Mouse (Mus musculus): Measurements from ENCODE around the gene Immp2l. TPM values are rescaled to one million over a fixed set of nuclear protein-coding genes. Genes with fewer than 3 reads are reported as not detected.
A peak's percentile ranks its signal among the peaks of the same experiment; 100 is the strongest.

The Immp2l gene
- polyA plus RNA-seq, 1 experiment from 2014 or later = 20.5 TPM

- Histone ChIP-seq H3K27ac (ENCODE audit: low read depth) (no peak overlapping the region), H3K36me3 (ENCODE audit: control insufficient read depth, insufficient read depth, low read length) (no peaks in the 10 kb centered on the region), H3K4me3 (ENCODE audit: low read depth, low read length) (no peak overlapping the region), H3K4me1 (replicated peaks; ENCODE audit: control insufficient read depth, insufficient read depth, low read length) (peaks cover 7% of the 10 kb centered on the region), H3K9ac (ENCODE audit: low read length) (no peak overlapping the region), H3K4me2 (ENCODE audit: low read length) (no peak overlapping the region), H3K9me3 (ENCODE audit: control insufficient read depth, low read length) (no peaks in the 10 kb centered on the region), H3K27me3 (replicated peaks; ENCODE audit: control insufficient read depth, insufficient read depth, low read length) (no peaks in the 10 kb centered on the region)
- no peak for ATAC-seq (replicated peaks; ENCODE audit: low FRiP score, low TSS enrichment, low read depth)
- WGBS = 27% methylated on average over 5 of the region's 5 CpGs
- no peak for DNase-seq (ENCODE audit: low spot score)
These were observed 463.1 kb downstream of the Immp2l start for GRCm38 (mm10) chr12:41487005-41487404.

DNA sequence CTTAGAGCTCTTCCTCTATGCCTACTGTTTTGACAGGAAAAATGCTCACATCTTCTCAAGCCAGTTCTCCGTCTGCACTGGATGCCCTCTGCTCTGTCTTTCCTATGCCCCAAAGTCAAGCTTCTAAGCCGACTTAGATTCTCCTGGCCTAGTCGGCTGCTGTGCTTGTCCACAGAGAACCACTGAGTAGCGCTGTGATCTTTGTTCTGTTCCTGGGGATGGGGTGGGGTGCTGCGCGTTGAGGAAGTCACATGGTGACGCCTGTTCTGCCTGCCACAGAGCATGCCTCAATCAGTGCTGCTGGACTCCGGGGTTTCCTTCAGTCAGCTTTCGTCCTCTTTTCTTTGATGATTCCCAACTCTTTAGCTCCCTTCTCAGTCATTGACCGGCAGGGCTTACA lies 470.7 kb downstream of the Immp2l start:
- ATAC-seq (replicated peaks; ENCODE audit: low FRiP score, low TSS enrichment, low read depth) = no peak
- no peak for DNase-seq (ENCODE audit: low spot score)

DNA sequence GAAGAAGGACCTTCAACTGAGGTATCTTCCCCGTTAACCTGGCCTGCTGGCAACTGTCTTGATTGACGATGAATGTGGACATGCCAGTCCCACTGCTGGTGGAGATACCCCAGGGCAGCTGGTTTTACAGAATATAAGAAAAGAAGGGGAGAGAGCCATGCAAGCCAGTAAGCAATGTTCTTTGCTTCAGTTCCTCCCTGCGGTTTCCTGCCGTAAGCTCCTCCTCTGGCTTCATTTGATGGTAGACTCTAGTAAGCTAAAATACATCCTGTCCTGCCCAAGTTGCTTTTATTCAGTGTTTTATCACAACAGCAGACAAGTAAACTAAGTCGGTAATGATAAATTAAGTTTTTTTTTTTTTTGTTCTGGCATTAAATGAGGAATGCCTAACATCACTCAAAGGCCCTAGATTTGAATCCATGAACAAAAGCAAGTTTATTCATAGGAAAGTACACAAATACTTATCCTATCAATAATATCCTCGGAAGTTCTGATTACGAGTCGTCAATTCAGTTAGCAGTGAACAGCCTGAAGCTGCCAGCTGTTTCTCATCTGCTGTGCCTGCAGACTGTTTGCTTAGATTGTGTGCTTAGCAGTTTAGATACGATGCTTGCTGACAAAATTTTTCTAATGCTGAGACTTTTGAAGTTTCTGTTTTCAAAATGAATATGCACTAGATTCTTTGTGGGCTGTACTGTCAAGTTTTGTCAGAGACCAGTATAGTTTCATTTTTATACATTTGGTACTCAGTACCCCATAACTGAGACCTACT lies 476.3 kb downstream of the Immp2l start:
- no peak overlapping the region for H3K9ac ChIP-seq (ENCODE audit: low read length)
- ATAC-seq (replicated peaks; ENCODE audit: low FRiP score, low TSS enrichment, low read depth) (no peak), DNase-seq (ENCODE audit: low spot score) (no peak)
- H3K4me2 ChIP-seq (ENCODE audit: low read length) = peak overlapping the region; percentile 13; the same call in 1 of the 2 replicates
- no peaks in the 10 kb centered on the region for H3K27me3 ChIP-seq (replicated peaks; ENCODE audit: control insufficient read depth, insufficient read depth, low read length)
- WGBS = 45% methylated on average over 9 of the region's 9 CpGs
- H3K36me3 ChIP-seq (ENCODE audit: control insufficient read depth, insufficient read depth, low read length) = no peaks in the 10 kb centered on the region
- H3K4me1 ChIP-seq (replicated peaks; ENCODE audit: control insufficient read depth, insufficient read depth, low read length) = no peaks in the 10 kb centered on the region
- no peak overlapping the region for H3K4me3 ChIP-seq (ENCODE audit: low read depth, low read length)
- H3K9me3 ChIP-seq (ENCODE audit: control insufficient read depth, low read length) = no peaks in the 10 kb centered on the region
- no peak overlapping the region for H3K27ac ChIP-seq (ENCODE audit: low read depth)

More for the DNA sequence above, 470.7 kb downstream of the Immp2l start:
- Histone ChIP-seq H3K27me3 (replicated peaks; ENCODE audit: control insufficient read depth, insufficient read depth, low read length) (no peaks in the 10 kb centered on the region), H3K36me3 (ENCODE audit: control insufficient read depth, insufficient read depth, low read length) (no peaks in the 10 kb centered on the region), H3K9ac (ENCODE audit: low read length) (no peak overlapping the region), H3K4me2 (ENCODE audit: low read length) (no peak overlapping the region), H3K4me1 (replicated peaks; ENCODE audit: control insufficient read depth, insufficient read depth, low read length) (no peaks in the 10 kb centered on the region), H3K27ac (ENCODE audit: low read depth) (no peak overlapping the region), H3K4me3 (ENCODE audit: low read depth, low read length) (no peak overlapping the region), H3K9me3 (ENCODE audit: control insufficient read depth, low read length) (no peaks in the 10 kb centered on the region)
- WGBS = 51% methylated on average over 10 of the region's 10 CpGs

DNA sequence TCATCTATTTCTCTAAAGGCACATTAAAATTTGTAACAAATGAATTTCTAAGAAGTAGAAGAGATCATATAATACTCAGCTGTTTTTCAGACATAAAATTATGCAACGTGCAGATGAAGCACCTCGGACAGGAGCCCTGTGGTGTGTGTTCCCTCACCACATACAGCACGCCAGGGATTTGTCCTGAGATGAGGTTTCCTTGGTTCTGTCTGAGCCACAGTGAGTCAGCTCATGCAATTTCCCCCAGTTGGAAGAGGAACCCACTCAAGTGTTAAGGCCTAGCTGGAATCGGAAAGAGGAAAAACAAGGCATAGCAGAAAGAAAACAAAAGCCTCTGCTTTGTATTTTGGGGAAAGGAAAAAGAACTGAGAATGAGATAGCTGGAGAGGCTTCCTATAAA lies 484.7 kb downstream of the Immp2l start:
- 90% methylated on average over 4 of the region's 4 CpGs for WGBS
- ATAC-seq (replicated peaks; ENCODE audit: low FRiP score, low TSS enrichment, low read depth) (no peak), DNase-seq (ENCODE audit: low spot score) (no peak)
- Histone ChIP-seq H3K9me3 (ENCODE audit: control insufficient read depth, low read length) (no peaks in the 10 kb centered on the region), H3K9ac (ENCODE audit: low read length) (no peak overlapping the region), H3K4me1 (replicated peaks; ENCODE audit: control insufficient read depth, insufficient read depth, low read length) (no peaks in the 10 kb centered on the region), H3K27me3 (replicated peaks; ENCODE audit: control insufficient read depth, insufficient read depth, low read length) (no peaks in the 10 kb centered on the region), H3K36me3 (ENCODE audit: control insufficient read depth, insufficient read depth, low read length) (no peaks in the 10 kb centered on the region), H3K27ac (ENCODE audit: low read depth) (no peak overlapping the region), H3K4me3 (ENCODE audit: low read depth, low read length) (no peak overlapping the region), H3K4me2 (ENCODE audit: low read length) (no peak overlapping the region)

DNA sequence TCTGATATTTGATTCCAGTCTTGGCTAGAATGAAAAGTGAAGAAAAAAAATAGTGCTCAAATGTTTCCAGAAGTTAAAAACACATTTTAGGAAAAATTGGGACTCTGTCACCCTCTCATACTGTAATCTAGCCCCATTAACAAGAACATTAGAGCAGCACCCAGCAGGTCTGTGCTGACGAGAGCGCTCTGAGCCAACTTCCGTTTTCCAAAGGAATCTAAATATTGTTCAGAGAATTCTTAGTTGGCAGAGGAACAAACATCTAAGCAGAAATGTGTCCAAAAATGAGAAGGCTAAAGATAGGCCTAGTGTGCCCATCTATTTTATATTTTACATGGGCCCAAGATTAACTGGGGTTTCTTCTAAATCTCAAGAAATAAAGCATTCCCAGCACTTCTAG lies 486.7 kb downstream of the Immp2l start:
- Histone ChIP-seq H3K36me3 (ENCODE audit: control insufficient read depth, insufficient read depth, low read length) (no peaks in the 10 kb centered on the region), H3K27ac (ENCODE audit: low read depth) (no peak overlapping the region), H3K4me2 (ENCODE audit: low read length) (no peak overlapping the region), H3K9ac (ENCODE audit: low read length) (no peak overlapping the region), H3K27me3 (replicated peaks; ENCODE audit: control insufficient read depth, insufficient read depth, low read length) (no peaks in the 10 kb centered on the region), H3K4me1 (replicated peaks; ENCODE audit: control insufficient read depth, insufficient read depth, low read length) (no peaks in the 10 kb centered on the region), H3K9me3 (ENCODE audit: control insufficient read depth, low read length) (no peaks in the 10 kb centered on the region), H3K4me3 (ENCODE audit: low read depth, low read length) (no peak overlapping the region)
- DNase-seq (ENCODE audit: low spot score) (no peak), ATAC-seq (replicated peaks; ENCODE audit: low FRiP score, low TSS enrichment, low read depth) (no peak)
- 88% methylated on average over 3 of the region's 3 CpGs for WGBS

GRCm38 (mm10) chr12:41518897-41519296 lies 495.0 kb downstream of the Immp2l start:
- ATAC-seq (replicated peaks; ENCODE audit: low FRiP score, low TSS enrichment, low read depth) (no peak), DNase-seq (ENCODE audit: low spot score) (no peak)
- 61% methylated on average over 5 of the region's 5 CpGs for WGBS
- no peak overlapping the region for H3K27ac ChIP-seq (ENCODE audit: low read depth)
- no peaks in the 10 kb centered on the region for H3K9me3 ChIP-seq (ENCODE audit: control insufficient read depth, low read length)
- H3K27me3 ChIP-seq (replicated peaks; ENCODE audit: control insufficient read depth, insufficient read depth, low read length) = no peaks in the 10 kb centered on the region
- H3K36me3 ChIP-seq (ENCODE audit: control insufficient read depth, insufficient read depth, low read length) = no peaks in the 10 kb centered on the region
- H3K4me1 ChIP-seq (replicated peaks; ENCODE audit: control insufficient read depth, insufficient read depth, low read length) = no peaks in the 10 kb centered on the region
- no peak overlapping the region for H3K4me3 ChIP-seq (ENCODE audit: low read depth, low read length)
- H3K9ac ChIP-seq (ENCODE audit: low read length) = no peak overlapping the region
- H3K4me2 ChIP-seq (ENCODE audit: low read length) = no peak overlapping the region

- Histone ChIP-seq H3K36me3 (ENCODE audit: control insufficient read depth, insufficient read depth, low read length) (no peaks in the 10 kb centered on the region), H3K4me1 (replicated peaks; ENCODE audit: control insufficient read depth, insufficient read depth, low read length) (no peaks in the 10 kb centered on the region), H3K4me2 (ENCODE audit: low read length) (no peak overlapping the region), H3K27me3 (replicated peaks; ENCODE audit: control insufficient read depth, insufficient read depth, low read length) (no peaks in the 10 kb centered on the region), H3K9me3 (ENCODE audit: control insufficient read depth, low read length) (no peaks in the 10 kb centered on the region), H3K27ac (ENCODE audit: low read depth) (no peak overlapping the region), H3K9ac (ENCODE audit: low read length) (no peak overlapping the region), H3K4me3 (ENCODE audit: low read depth, low read length) (no peak overlapping the region)
- ATAC-seq (replicated peaks; ENCODE audit: low FRiP score, low TSS enrichment, low read depth) = no peak
- DNase-seq (ENCODE audit: low spot score) = no peak
- 71% methylated on average over 2 of the region's 2 CpGs for WGBS
These were observed 496.4 kb downstream of the Immp2l start for GRCm38 (mm10) chr12:41520326-41520725.

GRCm38 (mm10) chr12:41521671-41522070 lies 497.8 kb downstream of the Immp2l start:
- WGBS = 88% methylated on average over 2 of the region's 2 CpGs
- Histone ChIP-seq H3K36me3 (ENCODE audit: control insufficient read depth, insufficient read depth, low read length) (no peaks in the 10 kb centered on the region), H3K27ac (ENCODE audit: low read depth) (no peak overlapping the region), H3K4me3 (ENCODE audit: low read depth, low read length) (no peak overlapping the region), H3K9me3 (ENCODE audit: control insufficient read depth, low read length) (no peaks in the 10 kb centered on the region), H3K4me2 (ENCODE audit: low read length) (no peak overlapping the region), H3K27me3 (replicated peaks; ENCODE audit: control insufficient read depth, insufficient read depth, low read length) (no peaks in the 10 kb centered on the region), H3K4me1 (replicated peaks; ENCODE audit: control insufficient read depth, insufficient read depth, low read length) (no peaks in the 10 kb centered on the region), H3K9ac (ENCODE audit: low read length) (no peak overlapping the region)
- ATAC-seq (replicated peaks; ENCODE audit: low FRiP score, low TSS enrichment, low read depth) (no peak), DNase-seq (ENCODE audit: low spot score) (no peak)

DNA sequence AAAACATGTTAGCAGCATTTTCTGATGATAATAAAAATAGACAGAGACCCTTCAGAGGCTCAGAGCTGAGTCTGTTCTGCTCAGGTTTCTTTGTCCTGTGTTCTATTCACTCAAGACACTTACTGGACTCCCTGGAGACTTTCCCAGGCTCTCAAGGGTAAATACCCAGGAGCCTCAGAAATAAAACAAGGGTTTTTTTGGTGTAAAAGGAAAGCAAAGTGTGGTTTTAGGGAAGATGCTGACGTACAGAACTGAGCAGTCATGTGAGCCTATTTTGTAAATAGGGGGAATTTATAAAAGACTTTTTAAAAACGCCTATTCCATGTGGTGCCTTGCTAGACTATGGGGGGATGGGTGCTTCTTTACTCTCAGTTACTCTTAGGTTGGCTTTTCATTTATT lies 502.8 kb downstream of the Immp2l start:
- Histone ChIP-seq H3K36me3 (ENCODE audit: control insufficient read depth, insufficient read depth, low read length) (no peaks in the 10 kb centered on the region), H3K9ac (ENCODE audit: low read length) (no peak overlapping the region), H3K4me3 (ENCODE audit: low read depth, low read length) (no peak overlapping the region), H3K4me2 (ENCODE audit: low read length) (no peak overlapping the region), H3K9me3 (ENCODE audit: control insufficient read depth, low read length) (no peaks in the 10 kb centered on the region), H3K4me1 (replicated peaks; ENCODE audit: control insufficient read depth, insufficient read depth, low read length) (no peaks in the 10 kb centered on the region), H3K27me3 (replicated peaks; ENCODE audit: control insufficient read depth, insufficient read depth, low read length) (no peaks in the 10 kb centered on the region), H3K27ac (ENCODE audit: low read depth) (no peak overlapping the region)
- ATAC-seq (replicated peaks; ENCODE audit: low FRiP score, low TSS enrichment, low read depth) (no peak), DNase-seq (ENCODE audit: low spot score) (no peak)
- 72% methylated on average over 2 of the region's 2 CpGs for WGBS

Data from intestine, embryonic 14.5 days (tissue).